Mouse (Mus musculus) heart, adult 2 months (tissue): ENCODE results near the gene BC004004. TPM values are rescaled to one million over a fixed set of nuclear protein-coding genes. Genes with fewer than 3 reads are reported as not detected.
A peak's percentile ranks its signal among the peaks of the same experiment; 100 is the strongest.

Source experiments
- DNase-seq, 2 experiments: peaks; one replicate each; pipeline ENCODE4 v3.0.0; 2021
- H3K27ac ChIP-seq: fragments of 200-600 bp; 2 replicates; pipeline ENCODE4 v1.8.1; 2022
- H3K27me3 ChIP-seq: fragments of 200-500 bp; 2 replicates; pipeline ENCODE4 v1.6.1; 2012; ENCODE audit warnings: mild to moderate bottlenecking, low read length, inconsistent platforms, mixed read lengths; ENCODE audit not compliant: control insufficient read depth, insufficient read depth
- H3K36me3 ChIP-seq: fragments of 200-500 bp; 2 replicates; pipeline ENCODE4 v1.6.1; 2012; ENCODE audit warnings: low read length, inconsistent platforms; ENCODE audit not compliant: control insufficient read depth, insufficient read depth
- H3K4me1 ChIP-seq: fragments of 200-500 bp; 2 replicates; pipeline ENCODE4 v1.6.1; 2011; ENCODE audit warnings: low read length; ENCODE audit not compliant: control insufficient read depth, insufficient read depth
- H3K4me3 ChIP-seq: fragments of 200-600 bp; 2 replicates; pipeline ENCODE4 v1.8.1; 2022
- H3K79me2 ChIP-seq: fragments of 200-500 bp; replicated peaks from 2 replicates; pipeline ENCODE4 v1.6.1; 2012; ENCODE audit warnings: mild to moderate bottlenecking, inconsistent platforms, low read length, moderate library complexity, mixed read lengths; ENCODE audit not compliant: control insufficient read depth, insufficient read depth
- H3K9ac ChIP-seq: fragments of 200-500 bp; 2 replicates; pipeline ENCODE4 v1.6.1; 2012; ENCODE audit warnings: low read depth, mild to moderate bottlenecking, control low read depth, inconsistent platforms, low read length, mixed read lengths
- CTCF ChIP-seq: fragments of 200-600 bp; IDR thresholded peaks from 2 replicates; pipeline ENCODE4 v1.8.1; 2022; ENCODE audit warnings: antibody characterized with exemption, mild to moderate bottlenecking, moderate library complexity
- EP300 ChIP-seq: fragments of 200-500 bp; IDR thresholded peaks from 2 replicates; pipeline ENCODE4 v1.6.1; 2011; ENCODE audit warnings: low read depth, low read length, control low read depth; ENCODE audit not compliant: insufficient read depth
- POLR2A ChIP-seq: fragments of 200-500 bp; IDR thresholded peaks from 2 replicates; pipeline ENCODE4 v1.6.1; 2011; ENCODE audit warnings: mild to moderate bottlenecking, low read depth, low read length, control low read depth; ENCODE audit not compliant: insufficient read depth
- WGBS: fragments of 180-500 bp; shearing (Covaris S2); methylation state at CpG from one replicate; pipeline ENCODE4 v1.1.7; 2018; 5-methylcytosine and 5-hydroxymethylcytosine counted together
- intact Hi-C: fragments of 180-260 bp; cut with DNase I; formaldehyde crosslinking; loops from one replicate; pipeline ENCODE4 v1.15.1; 2025
- polyA plus RNA-seq: library from polyadenylated mRNA; depleted of rRNA; stranded (reverse); fragments of >200 nt; gene quantifications from 2 replicates; pipeline ENCODE4 v1.2.3, GENCODE M21; 2012
- total RNA-seq, 2 experiments: library from RNA; stranded (reverse); gene quantifications; 2 replicates each; pipeline ENCODE4 v1.2.3; 2021

The BC004004 gene
- total and polyA plus RNA-seq, 3 experiments, result 184 to 318 (median 264) TPM

DNA sequence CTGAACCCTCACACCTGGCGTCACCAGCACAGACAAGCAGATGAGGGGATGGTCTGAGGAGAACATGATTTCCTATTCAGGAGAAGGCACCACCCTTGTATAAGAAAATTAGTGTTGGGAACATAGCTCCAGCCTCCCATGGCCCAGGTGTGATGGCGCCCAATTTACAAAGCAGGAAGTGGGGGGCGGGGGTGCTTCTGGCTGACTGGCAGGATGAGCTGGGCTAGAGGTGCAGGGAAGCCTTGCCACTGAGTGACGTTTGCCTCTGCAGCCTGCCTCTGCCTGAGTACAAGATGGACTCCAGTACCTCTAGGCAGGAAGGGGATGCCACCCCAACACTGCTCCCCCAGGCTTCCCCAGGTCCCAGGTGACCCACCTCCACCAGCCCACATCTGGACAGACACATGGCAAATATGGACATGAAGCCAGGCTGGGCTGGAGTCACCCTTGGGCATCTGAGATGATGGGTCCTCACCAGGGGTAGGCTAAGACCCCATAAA, 63.6 kb downstream of the BC004004 start:
- H3K36me3 ChIP-seq, result no peaks in the 10 kb centered on the region
- no peaks in the 10 kb centered on the region for H3K79me2 ChIP-seq
- no peak overlapping the region for H3K4me3 ChIP-seq
- H3K9ac ChIP-seq, result no peak overlapping the region
- no peaks in the 10 kb centered on the region for H3K27me3 ChIP-seq
- peaks cover 5% of the 10 kb centered on the region for H3K4me1 ChIP-seq
- intact Hi-C loops, result no loop called here
- 64% methylated on average over 4 of the region's 4 CpGs for WGBS
- no peak overlapping the region; the same call in 1 of the 2 replicates for H3K27ac ChIP-seq
- TF ChIP-seq POLR2A (no peak), EP300 (no peak), CTCF (no peak)
- DNase-seq, result no peak

GRCm38 (mm10) chr17:29336266-29336990, 67.8 kb downstream of the BC004004 start:
- WGBS, result 92% methylated on average over 19 of the region's 19 CpGs
- Histone ChIP-seq H3K27ac (no peak overlapping the region), H3K79me2 (no peaks in the 10 kb centered on the region), H3K27me3 (no peaks in the 10 kb centered on the region), H3K4me1 (peaks cover 22% of the 10 kb centered on the region), H3K4me3 (no peak overlapping the region), H3K36me3 (no peaks in the 10 kb centered on the region; the same call in 1 of the 2 replicates), H3K9ac (no peak overlapping the region)
- TF ChIP-seq EP300 (no peak), POLR2A (no peak)
- intact Hi-C loops, result no loop called here
- DNase-seq, result peak in 1 of 2 experiments; percentile 14

GRCm38 (mm10) chr17:29337979-29338823, 69.6 kb downstream of the BC004004 start:
- no peaks in the 10 kb centered on the region for H3K79me2 ChIP-seq
- no peaks in the 10 kb centered on the region; the same call in 1 of the 2 replicates for H3K36me3 ChIP-seq
- peak overlapping the region; percentile 76 for H3K27ac ChIP-seq
- H3K4me1 ChIP-seq, result peaks cover 33% of the 10 kb centered on the region
- 62% methylated on average over 9 of the region's 9 CpGs for WGBS
- H3K27me3 ChIP-seq, result no peaks in the 10 kb centered on the region
- H3K9ac ChIP-seq, result no peak overlapping the region
- intact Hi-C loops, result no loop called here
- no peak overlapping the region for H3K4me3 ChIP-seq
- peak in 1 of 2 experiments; percentile 33 for DNase-seq
- no peak for TF ChIP-seq CTCF
- no peak for TF ChIP-seq POLR2A
- no peak for TF ChIP-seq EP300

GRCm38 (mm10) chr17:29339170-29339768, 70.7 kb downstream of the BC004004 start:
- peak; percentile 59 to 62 for DNase-seq
- 32% methylated on average over 11 of the region's 11 CpGs for WGBS
- Histone ChIP-seq H3K27ac (peak overlapping the region; percentile 76), H3K4me1 (peaks cover 33% of the 10 kb centered on the region), H3K4me3 (no peak overlapping the region), H3K36me3 (no peaks in the 10 kb centered on the region; the same call in 1 of the 2 replicates), H3K79me2 (no peaks in the 10 kb centered on the region), H3K9ac (no peak overlapping the region), H3K27me3 (no peaks in the 10 kb centered on the region)
- TF ChIP-seq CTCF, result no peak
- no peak for TF ChIP-seq POLR2A
- no peak for TF ChIP-seq EP300
- intact Hi-C loops, result no loop called here

GRCm38 (mm10) chr17:29340406-29341261, 72.0 kb downstream of the BC004004 start:
- Histone ChIP-seq H3K9ac (no peak overlapping the region), H3K36me3 (no peaks in the 10 kb centered on the region; the same call in 1 of the 2 replicates), H3K27ac (peak overlapping the region; percentile 92), H3K27me3 (no peaks in the 10 kb centered on the region), H3K4me3 (no peak overlapping the region), H3K79me2 (no peaks in the 10 kb centered on the region), H3K4me1 (peaks cover 35% of the 10 kb centered on the region)
- WGBS, result 64% methylated on average over 18 of the region's 18 CpGs
- TF ChIP-seq EP300 (no peak), CTCF (no peak), POLR2A (no peak)
- peak; percentile 66 to 69 for DNase-seq
- intact Hi-C loops, result no loop called here
